Mouse (Mus musculus) E14TG2a.4 (cell line): Measurements from ENCODE around the gene Cd274.
"Not testable (repeated sequence)": the region's sequence is repeated elsewhere in the genome, so short reads cannot be mapped to it uniquely, and the experiment has no call there.

Experiments
- CTCF ChIP-seq: conservative IDR thresholded peaks from 2 replicates; pipeline ENCODE4 v1.5.1; 2014; ENCODE audit warnings: low read length
- NANOG ChIP-seq: IDR thresholded peaks from 2 replicates; pipeline ENCODE4 v1.6.1; 2014; ENCODE audit warnings: borderline replicate concordance, low read length, mixed read lengths
- POU5F1 ChIP-seq: IDR thresholded peaks from 2 replicates; pipeline ENCODE4 v1.6.1; 2014; ENCODE audit warnings: low read length, borderline replicate concordance

GRCm38 (mm10) chr19:29414917-29415316 lies 47.7 kb downstream of the Cd274 start:
- TF ChIP-seq CTCF, POU5F1, NANOG: not testable (repeated sequence)
